Mouse (Mus musculus) lung, postnatal 4 days (tissue): Measurements from ENCODE around the gene Rom1.
"Not testable (repeated sequence)": the region's sequence is repeated elsewhere in the genome, so short reads cannot be mapped to it uniquely, and the experiment has no call there.

Experiments used
- DNase-seq, 2 experiments: peaks; one replicate each; pipeline ENCODE4 v3.0.0; 2021

The Rom1 gene

DNA sequence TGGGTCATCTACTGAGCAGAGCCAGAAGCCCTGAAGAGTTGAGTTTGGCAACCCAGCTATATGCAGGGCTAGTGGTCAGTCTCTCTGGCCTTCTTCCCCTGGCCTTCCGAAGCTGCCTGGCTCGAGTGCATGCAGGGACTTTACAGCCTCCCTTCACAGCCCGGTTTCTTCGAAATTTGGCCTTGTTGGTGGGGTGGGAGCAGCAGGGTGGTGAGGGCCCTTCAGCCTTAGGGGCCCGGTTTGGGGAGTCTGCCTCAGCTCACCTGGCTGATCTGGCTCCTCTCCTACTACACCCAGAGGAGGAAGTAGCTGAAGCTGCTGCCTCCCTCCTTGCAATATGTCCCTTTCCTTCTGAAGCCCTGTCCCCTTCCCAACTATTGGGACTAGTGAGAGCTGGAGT, 32.9 kb downstream of the Rom1 start:
- DNase-seq = not testable (repeated sequence)

DNA sequence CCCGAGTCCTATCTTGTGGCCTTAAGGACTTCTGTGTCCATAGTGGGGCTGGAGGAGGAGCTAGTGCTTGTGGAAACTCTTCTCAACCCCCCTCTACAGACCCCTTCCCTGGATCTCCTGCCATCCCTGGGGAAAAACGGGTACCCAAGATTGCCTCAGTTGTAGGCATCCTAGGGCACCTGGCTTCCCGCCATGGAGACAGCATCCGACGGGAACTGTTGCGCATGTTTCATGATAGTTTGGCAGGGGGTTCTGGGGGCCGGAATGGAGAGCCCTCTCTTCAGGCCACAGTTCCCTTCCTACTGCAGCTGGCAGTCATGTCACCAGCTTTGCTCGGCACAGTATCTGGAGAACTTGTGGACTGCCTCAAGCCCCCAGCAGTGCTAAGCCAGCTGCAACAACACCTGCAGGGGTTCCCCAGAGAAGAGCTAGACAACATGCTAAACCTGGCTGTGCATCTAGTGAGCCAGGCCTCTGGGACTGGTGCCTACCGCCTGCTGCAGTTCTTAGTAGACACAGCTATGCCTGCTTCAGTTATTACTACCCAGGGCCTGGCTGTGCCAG, 33.7 kb downstream of the Rom1 start:
- DNase-seq = no peak

DNA sequence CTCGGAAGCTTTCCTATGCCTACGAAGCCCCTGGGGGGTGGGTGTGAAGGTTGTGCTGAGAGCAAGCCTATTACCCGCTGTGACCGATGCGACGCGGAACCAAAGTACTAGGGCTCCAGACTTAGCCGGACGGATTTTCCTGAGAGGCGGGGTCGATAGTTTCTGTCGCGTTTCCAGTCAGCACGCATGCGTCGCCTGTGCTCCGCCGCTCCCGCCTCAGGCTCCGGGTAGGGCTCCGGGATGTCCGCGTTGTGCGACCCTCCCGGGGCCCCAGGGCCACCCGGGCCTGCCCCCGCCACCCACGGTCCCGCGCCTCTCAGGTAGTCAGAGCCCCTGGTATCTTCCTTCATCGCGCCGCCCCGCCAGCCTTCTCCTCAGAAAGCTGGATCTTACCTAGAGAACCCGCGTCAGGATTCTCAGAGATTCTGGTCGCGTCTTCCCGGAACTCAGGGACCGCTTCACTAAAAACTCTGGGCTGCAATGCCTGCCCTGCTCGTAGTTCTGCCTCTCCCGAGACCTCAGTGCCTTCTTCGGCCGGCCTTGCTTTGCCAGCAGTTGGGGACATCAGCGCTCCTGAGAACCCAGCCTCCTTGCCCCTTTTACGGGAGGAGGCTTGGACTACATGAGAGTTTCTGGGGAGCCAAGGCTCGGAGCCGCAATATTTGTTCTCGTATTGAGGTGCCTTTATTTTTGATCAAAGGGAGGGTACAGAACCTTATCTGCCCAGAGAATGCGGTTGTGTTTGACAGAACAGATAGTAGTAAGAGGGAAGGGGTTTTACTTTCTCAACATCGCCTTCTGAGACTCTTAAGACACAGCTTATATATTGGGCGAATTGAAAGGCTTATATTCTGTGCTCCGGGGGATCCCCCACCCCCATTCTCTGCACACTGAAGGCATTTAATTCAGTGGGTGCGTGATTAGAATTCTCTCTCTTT, 36.1 kb downstream of the Rom1 start, which contains the start of gene Ints5:
Gene Ints5 (plus strand): TSS at position 177 of the 938 bp plus-strand sequence.
- DNase-seq = peak; percentile 89 to 90

DNA sequence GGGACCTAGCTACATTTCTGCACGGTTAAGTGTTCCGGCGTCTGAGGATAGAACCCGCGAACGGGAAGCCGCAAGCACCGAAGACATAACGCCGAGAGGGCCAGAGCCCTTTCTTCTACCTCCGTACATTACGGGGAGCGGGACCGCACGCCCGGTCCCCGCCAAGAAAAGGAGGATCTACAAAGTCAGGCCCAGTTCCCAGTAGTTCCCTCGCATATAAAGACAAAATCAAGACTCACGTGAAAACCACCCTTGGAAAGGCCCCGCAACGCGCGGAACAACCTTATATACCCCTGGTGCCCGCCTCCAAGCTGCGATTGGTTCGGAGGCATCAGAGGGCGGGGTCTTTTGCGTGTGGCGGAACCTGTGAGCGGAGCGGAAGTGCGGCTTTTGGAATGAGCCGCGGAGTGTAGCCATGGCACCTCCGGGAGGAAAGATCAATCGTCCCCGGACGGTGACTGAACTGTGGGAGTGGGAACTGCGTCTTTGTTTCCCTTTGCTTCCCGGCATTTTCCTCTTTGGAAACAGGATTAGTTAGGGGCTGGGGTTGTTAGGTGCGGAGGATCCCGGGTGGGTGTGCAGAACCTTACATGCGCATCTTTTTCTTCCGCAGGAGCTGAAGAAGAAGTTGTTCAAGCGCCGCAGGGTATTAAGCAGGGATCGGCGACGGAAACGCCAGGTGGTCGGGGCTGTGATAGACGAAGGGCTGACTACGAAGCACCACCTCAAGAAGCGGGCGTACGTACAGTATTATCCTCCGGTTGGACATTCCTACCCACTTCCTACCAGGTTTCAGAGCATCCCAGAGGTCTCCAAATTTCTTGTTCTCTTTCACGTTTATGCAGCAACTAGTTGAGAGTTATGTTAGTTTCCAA, 40.4 kb downstream of the Rom1 start, which contains the start of the genes 1810009A15Rik and Gm49416:
Gene 1810009A15Rik (plus strand): TSS at position 343 of the 875 bp plus-strand sequence.
Gene Gm49416 (plus strand): TSS at position 416 of the 875 bp plus-strand sequence.
- peak; percentile 96 for DNase-seq

DNA sequence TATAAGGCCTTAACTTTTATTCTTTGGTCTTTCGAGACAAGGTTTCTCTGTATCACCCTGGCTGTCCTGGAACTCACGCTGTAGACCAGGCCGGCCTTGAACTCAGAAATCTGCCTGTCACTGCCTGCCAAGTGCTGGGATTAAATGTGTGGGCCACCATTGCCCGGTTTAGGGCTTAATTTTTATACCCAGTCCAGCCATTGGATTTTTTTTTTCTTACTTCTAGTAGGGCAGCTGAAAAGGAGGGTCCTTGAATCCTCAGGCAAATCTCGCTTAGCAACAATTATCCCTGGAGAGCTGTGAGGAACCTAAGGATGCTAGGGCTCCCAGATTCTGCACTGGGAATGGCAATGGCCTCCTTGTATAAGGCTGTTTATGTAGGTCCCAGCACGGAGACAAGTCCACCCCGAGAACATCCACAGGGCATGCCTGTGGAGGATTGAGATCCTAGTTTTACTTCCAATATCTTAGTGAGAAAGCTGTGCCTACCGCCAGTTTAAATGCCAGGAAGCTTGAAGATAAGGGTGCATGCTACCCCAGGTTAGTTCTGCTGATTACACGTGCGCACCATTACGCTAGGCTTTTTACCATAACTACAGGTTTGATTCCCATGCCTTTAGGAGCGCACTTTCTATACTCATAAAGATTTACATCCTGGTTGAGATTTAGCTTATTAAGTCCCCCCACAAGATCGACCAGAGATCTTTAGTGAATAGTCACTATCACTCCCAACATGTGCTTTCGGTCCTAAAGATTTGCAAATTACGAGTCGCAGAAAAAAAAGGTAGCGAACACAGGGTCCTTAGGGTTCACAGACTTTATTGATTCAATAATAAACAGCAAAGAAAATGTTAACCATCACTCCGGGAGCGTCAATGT, 41.3 kb downstream of the Rom1 start:
- DNase-seq = no peak

- DNase-seq = no peak
These were observed 42.1 kb downstream of the Rom1 start for GRCm38 (mm10) chr19:8886916-8887584.

DNA sequence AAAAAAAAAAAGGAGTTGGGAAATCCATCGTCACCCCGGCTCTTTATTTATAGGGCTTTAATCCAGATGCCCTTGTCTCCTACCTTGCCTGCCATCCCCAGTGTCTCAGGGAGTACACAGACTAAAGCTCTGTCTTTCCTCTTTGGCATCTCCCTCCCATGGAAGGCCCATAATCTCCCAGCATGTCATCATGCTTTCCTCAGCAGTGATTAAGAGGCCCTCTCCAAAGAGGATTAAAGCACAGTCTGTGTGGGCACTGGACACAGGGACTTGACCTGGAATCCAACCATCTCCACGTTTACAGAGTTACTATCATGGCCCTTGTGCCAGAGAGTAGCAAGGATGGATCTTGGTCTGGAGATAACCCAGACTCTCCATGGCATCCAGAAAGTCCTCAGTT, 45.5 kb downstream of the Rom1 start, which contains the start of the genes Lbhd1 and Gm49403:
Gene Lbhd1 (plus strand): TSS at position 117 of the 400 bp plus-strand sequence.
Gene Gm49403 (plus strand): TSS at position 315 of the 400 bp plus-strand sequence.
- DNase-seq = no peak

- DNase-seq = no peak
These were observed 48.1 kb downstream of the Rom1 start for GRCm38 (mm10) chr19:8881034-8881392.

DNA sequence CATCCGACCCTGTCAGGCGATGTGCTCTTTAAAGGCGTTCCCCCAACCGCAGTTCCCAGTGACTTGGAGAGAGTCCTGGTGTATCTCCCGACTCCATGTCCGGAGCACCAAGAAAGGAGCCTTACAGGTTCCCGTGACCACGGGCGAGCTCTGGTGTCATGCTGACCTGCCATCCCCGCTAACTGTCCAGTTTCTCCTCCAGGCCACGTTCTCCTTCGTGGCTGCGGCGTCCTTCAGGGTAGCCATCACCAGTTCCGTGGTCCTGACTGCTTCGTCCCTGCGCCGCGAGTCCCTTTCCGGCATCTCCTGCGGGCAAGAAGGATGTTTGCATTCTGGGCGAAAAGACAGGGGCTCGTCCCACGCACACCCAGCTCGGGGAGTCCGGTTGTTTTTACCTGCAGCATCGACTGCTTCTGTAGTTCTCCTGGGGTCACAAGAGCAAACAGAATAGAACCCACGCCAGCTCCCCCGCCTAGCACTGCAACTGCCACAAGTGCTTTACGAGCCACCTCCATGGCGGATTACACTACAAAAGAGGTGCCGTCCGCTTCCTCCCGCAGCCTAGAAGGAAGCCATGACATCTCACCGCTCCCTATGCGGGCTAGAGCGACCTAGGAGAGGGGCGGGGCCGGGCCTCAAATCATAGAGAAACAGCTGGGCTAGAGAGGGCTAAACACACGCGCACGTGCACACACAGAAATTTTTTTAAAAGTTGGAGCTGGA, 48.7 kb downstream of the Rom1 start, which contains the start of gene Uqcc3:
Gene Uqcc3 (minus strand): TSS at position 613 of the 723 bp plus-strand sequence.
- DNase-seq = peak; percentile 92 to 93
